Mouse (Mus musculus): Measurements from ENCODE around the gene Atf3.
A peak's percentile ranks its signal among the peaks of the same experiment; 100 is the strongest.

The Atf3 gene

GRCm38 (mm10) chr1:191226570-191226969 lies 8.7 kb upstream of the Atf3 start:
- no peak for DNase-seq (ENCODE audit: low read depth, low spot score)

- no peak for DNase-seq (ENCODE audit: low read depth, low spot score)
These were observed 7.9 kb upstream of the Atf3 start for GRCm38 (mm10) chr1:191225771-191226170.

- DNase-seq (ENCODE audit: low read depth, low spot score) = no peak
These were observed 7.3 kb upstream of the Atf3 start for GRCm38 (mm10) chr1:191224981-191225703.

- peak; percentile 71 for DNase-seq (ENCODE audit: low read depth, low spot score)
These were observed 6.6 kb upstream of the Atf3 start for GRCm38 (mm10) chr1:191224302-191224980.

GRCm38 (mm10) chr1:191223930-191224301 lies 6.1 kb upstream of the Atf3 start:
- DNase-seq (ENCODE audit: low read depth, low spot score) = no peak

- no peak for DNase-seq (ENCODE audit: low read depth, low spot score)
These were observed 4.2 kb upstream of the Atf3 start for GRCm38 (mm10) chr1:191222031-191222430.

GRCm38 (mm10) chr1:191220588-191220987 lies 2.7 kb upstream of the Atf3 start:
- no peak for DNase-seq (ENCODE audit: low read depth, low spot score)

- DNase-seq (ENCODE audit: low read depth, low spot score) = no peak
These were observed 1.9 kb upstream of the Atf3 start for GRCm38 (mm10) chr1:191219748-191220147.

- DNase-seq (ENCODE audit: low read depth, low spot score) = no peak
These were observed 744 bp upstream of the Atf3 start for GRCm38 (mm10) chr1:191218583-191218982.

GRCm38 (mm10) chr1:191215776-191216661 lies 1.8 kb downstream of the Atf3 start:
- no peak for DNase-seq (ENCODE audit: low read depth, low spot score)

GRCm38 (mm10) chr1:191211096-191211495 lies 6.7 kb downstream of the Atf3 start:
- DNase-seq (ENCODE audit: low read depth, low spot score) = no peak

GRCm38 (mm10) chr1:191205791-191206190 lies 12.0 kb downstream of the Atf3 start:
- DNase-seq (ENCODE audit: low read depth, low spot score) = no peak

GRCm38 (mm10) chr1:191204876-191205275 lies 13.0 kb downstream of the Atf3 start:
- no peak for DNase-seq (ENCODE audit: low read depth, low spot score)

- DNase-seq (ENCODE audit: low read depth, low spot score) = no peak
These were observed 14.3 kb downstream of the Atf3 start for GRCm38 (mm10) chr1:191203496-191203895.

GRCm38 (mm10) chr1:191202208-191202952 lies 15.5 kb downstream of the Atf3 start:
- no peak for DNase-seq (ENCODE audit: low read depth, low spot score)

GRCm38 (mm10) chr1:191200816-191201602 lies 16.8 kb downstream of the Atf3 start:
- no peak for DNase-seq (ENCODE audit: low read depth, low spot score)

GRCm38 (mm10) chr1:191197916-191198315 lies 19.9 kb downstream of the Atf3 start:
- DNase-seq (ENCODE audit: low read depth, low spot score) = no peak

- no peak for DNase-seq (ENCODE audit: low read depth, low spot score)
These were observed 21.8 kb downstream of the Atf3 start for GRCm38 (mm10) chr1:191196016-191196415.

- no peak for DNase-seq (ENCODE audit: low read depth, low spot score)
These were observed 24.0 kb downstream of the Atf3 start for GRCm38 (mm10) chr1:191193657-191194424.

GRCm38 (mm10) chr1:191192751-191193150 lies 25.1 kb downstream of the Atf3 start:
- no peak for DNase-seq (ENCODE audit: low read depth, low spot score)
